Mouse (Mus musculus) stomach, postnatal 0 days (tissue): ENCODE measurements at regions not wholly inside any gene's neighbourhood (a gene's known extent, or its start where the extent isn't known, plus 50 kb on each side); places are given as distances from the start of the nearest gene placed in this dataset.
A peak's percentile ranks its signal among the peaks of the same experiment; 100 is the strongest.

Source experiments
- ATAC-seq: fragments of 200-750 bp; cut with Nextera tagmentation; 2 replicates; pipeline ENCODE4 v1.8.0; 2017; ENCODE audit not compliant: low FRiP score, low TSS enrichment
- DNase-seq: peaks from one replicate; pipeline ENCODE4 v3.0.0-alpha.2; 2016; ENCODE audit warnings: low spot score
- H3K27ac ChIP-seq: fragments of 300-500 bp; sonication (generic); replicated peaks from 2 replicates; pipeline ENCODE4 v1.5.1; 2014; ENCODE audit warnings: mild to moderate bottlenecking, control low read depth
- H3K27me3 ChIP-seq: fragments of 300-500 bp; sonication (generic); 2 replicates; pipeline ENCODE4 v1.6.1; 2014; ENCODE audit warnings: low read length; ENCODE audit not compliant: control insufficient read depth, insufficient read depth
- H3K36me3 ChIP-seq: fragments of 300-500 bp; sonication (generic); 2 replicates; pipeline ENCODE4 v1.6.1; 2014; ENCODE audit warnings: low read length, mixed read lengths; ENCODE audit not compliant: control insufficient read depth, insufficient read depth
- H3K4me1 ChIP-seq: fragments of 300-500 bp; sonication (generic); replicated peaks from 2 replicates; pipeline ENCODE4 v1.6.1; 2014; ENCODE audit warnings: antibody characterized with exemption; ENCODE audit not compliant: control insufficient read depth, insufficient read depth
- H3K4me2 ChIP-seq: fragments of 300-500 bp; sonication (generic); replicated peaks from 2 replicates; pipeline ENCODE4 v1.6.1; 2014; ENCODE audit warnings: low read depth, mild to moderate bottlenecking, control low read depth, moderate library complexity
- H3K4me3 ChIP-seq: fragments of 300-500 bp; sonication (generic); 2 replicates; pipeline ENCODE4 v1.5.1; 2014; ENCODE audit warnings: low read depth, low read length, control low read depth
- H3K9ac ChIP-seq: fragments of 300-500 bp; sonication (generic); 2 replicates; pipeline ENCODE4 v1.6.1; 2014; ENCODE audit warnings: mild to moderate bottlenecking, low read length, control low read depth, mixed read lengths
- H3K9me3 ChIP-seq: fragments of 300-500 bp; sonication (generic); 2 replicates; pipeline ENCODE4 v1.6.1; 2016; ENCODE audit warnings: low read length; ENCODE audit not compliant: control insufficient read depth
- CTCF ChIP-seq: IDR thresholded peaks from 2 replicates; pipeline ENCODE4 v1.5.1; 2016; ENCODE audit warnings: antibody characterized with exemption, low read depth, mild to moderate bottlenecking, moderate library complexity
- EP300 ChIP-seq: optimal IDR thresholded peaks from 2 replicates; pipeline ENCODE3; 2016; ENCODE audit warnings: antibody characterized with exemption
- WGBS: fragments of 180-500 bp; shearing (Covaris S2); extraction: QIAGEN DNeasy Blood & Tissue Kit; methylation state at CpG from one replicate; pipeline ENCODE4 v1.1.7; 2014; 5-methylcytosine and 5-hydroxymethylcytosine counted together

DNA sequence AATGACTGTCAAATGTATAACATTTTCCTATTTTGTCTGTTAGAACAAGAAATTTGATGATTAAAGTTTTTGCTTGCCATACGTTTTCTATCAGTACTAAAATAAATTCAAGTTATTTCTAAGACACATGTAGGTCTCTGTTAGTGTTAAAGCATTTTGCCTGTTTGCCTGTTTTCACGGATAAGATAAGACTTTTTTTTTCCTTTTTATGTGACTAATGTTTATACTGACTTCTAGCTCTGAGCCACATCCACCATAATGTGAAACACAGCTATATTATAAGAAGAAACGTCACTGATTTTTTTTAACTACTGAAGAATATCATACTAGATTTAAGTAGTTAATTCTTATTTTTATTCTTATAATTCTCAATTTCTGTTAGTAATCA, 1012.6 kb downstream of the Cdh8 start:
- no peaks in the 10 kb centered on the region for H3K27me3 ChIP-seq
- 44% methylated on average over 3 of the region's 3 CpGs for WGBS
- no peak for DNase-seq
- H3K4me3 ChIP-seq, result no peak overlapping the region
- no peaks in the 10 kb centered on the region for H3K4me1 ChIP-seq
- ATAC-seq, result no peak
- no peaks in the 10 kb centered on the region for H3K36me3 ChIP-seq
- TF ChIP-seq CTCF (no peak), EP300 (no peak)
- no peak overlapping the region for H3K27ac ChIP-seq
- no peak overlapping the region for H3K4me2 ChIP-seq
- H3K9me3 ChIP-seq, result no peaks in the 10 kb centered on the region
- H3K9ac ChIP-seq, result no peak overlapping the region

DNA sequence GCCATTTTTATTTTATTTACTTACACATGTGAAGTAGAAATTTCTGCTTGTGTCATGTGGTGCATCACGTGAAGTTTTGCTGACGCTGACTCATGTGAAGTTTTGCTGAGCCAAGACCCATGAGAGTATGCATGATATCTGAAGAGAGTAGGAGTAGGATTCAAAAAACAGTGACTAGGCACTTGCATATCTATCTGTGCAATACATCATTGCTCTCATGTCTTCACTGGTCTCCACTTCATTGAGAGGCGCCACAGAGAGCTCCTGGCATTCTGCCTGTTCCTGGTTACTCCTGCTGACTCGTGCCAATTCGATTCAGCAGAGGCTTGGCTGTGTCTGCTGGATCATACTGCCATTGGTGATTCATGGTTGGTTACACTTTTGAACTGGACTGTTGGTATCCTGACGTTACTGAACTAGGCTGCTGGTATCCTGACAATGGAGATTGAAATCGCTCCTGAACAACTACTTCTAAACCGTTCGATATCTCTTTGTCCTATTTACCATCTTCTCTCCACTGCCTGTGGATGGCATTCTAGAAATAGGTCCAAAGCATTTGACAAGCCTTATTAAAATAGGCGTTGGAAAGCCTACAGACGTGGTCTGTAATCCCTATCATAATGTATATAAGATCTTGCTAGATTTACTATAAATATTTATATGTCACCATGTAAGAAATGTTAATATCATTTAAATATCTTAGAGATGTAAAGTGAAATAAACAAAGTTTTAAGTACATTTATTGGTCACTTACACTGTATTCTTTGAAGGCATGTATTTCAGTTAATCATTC, 1013.2 kb downstream of the Cdh8 start:
- Histone ChIP-seq H3K9ac (no peak overlapping the region), H3K4me3 (no peak overlapping the region), H3K36me3 (no peaks in the 10 kb centered on the region), H3K27me3 (no peaks in the 10 kb centered on the region), H3K9me3 (no peaks in the 10 kb centered on the region), H3K27ac (no peak overlapping the region), H3K4me2 (no peak overlapping the region), H3K4me1 (no peaks in the 10 kb centered on the region)
- ATAC-seq (no peak), DNase-seq (no peak)
- no peak for TF ChIP-seq EP300
- no peak for TF ChIP-seq CTCF
- WGBS, result 52% methylated on average over 11 of the region's 11 CpGs

DNA sequence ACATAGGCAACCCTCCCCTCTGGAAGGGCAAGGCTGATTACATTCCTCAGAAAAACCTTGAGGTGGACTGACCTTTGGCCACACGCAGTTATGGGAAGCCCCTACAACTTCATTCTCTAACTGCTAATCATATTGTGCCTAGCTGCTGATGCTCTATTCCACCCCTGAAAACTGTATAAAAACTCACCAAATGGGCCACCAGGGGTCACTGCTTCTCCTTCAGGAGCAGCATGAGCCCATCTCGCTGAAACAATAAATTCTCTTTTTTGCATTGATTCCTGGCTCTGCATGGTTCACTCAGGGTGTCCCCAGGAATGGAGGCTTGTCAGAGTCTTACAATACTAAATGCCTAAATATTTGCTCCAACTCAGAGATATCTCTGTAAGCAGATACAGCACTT, 1034.5 kb downstream of the Cdh8 start:
- WGBS, result 88% methylated on average over 2 of the region's 2 CpGs
- ATAC-seq (no peak), DNase-seq (no peak)

DNA sequence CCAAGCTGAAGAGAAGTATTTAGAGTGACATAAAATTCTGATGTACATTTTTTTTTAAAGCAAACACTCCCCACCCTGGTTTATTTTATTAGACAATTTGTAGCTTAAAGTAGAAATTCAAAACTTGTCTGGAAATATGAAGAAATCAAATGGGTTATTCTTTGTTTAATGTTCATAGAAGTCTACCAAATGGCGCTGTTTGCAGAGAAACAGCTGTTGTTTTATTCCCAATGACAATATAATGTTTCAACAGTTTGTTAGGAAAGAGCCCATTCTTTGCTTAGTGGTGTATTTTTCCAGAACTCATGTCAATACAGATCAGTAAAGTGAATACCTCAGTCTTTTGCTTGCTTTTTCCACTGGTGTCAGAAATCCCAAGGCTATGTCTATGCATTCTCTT, 1035.9 kb downstream of the Cdh8 start:
- H3K27me3 ChIP-seq, result no peaks in the 10 kb centered on the region
- DNase-seq (no peak), ATAC-seq (no peak)
- no peaks in the 10 kb centered on the region for H3K9me3 ChIP-seq
- no peak for TF ChIP-seq CTCF
- TF ChIP-seq EP300, result no peak
- no peak overlapping the region for H3K9ac ChIP-seq
- no peaks in the 10 kb centered on the region for H3K36me3 ChIP-seq
- H3K27ac ChIP-seq, result no peak overlapping the region
- H3K4me2 ChIP-seq, result no peak overlapping the region
- no peaks in the 10 kb centered on the region for H3K4me1 ChIP-seq
- H3K4me3 ChIP-seq, result no peak overlapping the region
- WGBS, result 47% methylated on average over 1 of the region's 1 CpGs

More for the DNA sequence above, 1034.5 kb downstream of the Cdh8 start:
- Histone ChIP-seq H3K4me1 (no peaks in the 10 kb centered on the region), H3K27me3 (no peaks in the 10 kb centered on the region), H3K4me2 (no peak overlapping the region), H3K9me3 (no peaks in the 10 kb centered on the region), H3K36me3 (no peaks in the 10 kb centered on the region), H3K4me3 (no peak overlapping the region), H3K9ac (no peak overlapping the region), H3K27ac (no peak overlapping the region)
- TF ChIP-seq EP300 (no peak), CTCF (peak; percentile 33)

DNA sequence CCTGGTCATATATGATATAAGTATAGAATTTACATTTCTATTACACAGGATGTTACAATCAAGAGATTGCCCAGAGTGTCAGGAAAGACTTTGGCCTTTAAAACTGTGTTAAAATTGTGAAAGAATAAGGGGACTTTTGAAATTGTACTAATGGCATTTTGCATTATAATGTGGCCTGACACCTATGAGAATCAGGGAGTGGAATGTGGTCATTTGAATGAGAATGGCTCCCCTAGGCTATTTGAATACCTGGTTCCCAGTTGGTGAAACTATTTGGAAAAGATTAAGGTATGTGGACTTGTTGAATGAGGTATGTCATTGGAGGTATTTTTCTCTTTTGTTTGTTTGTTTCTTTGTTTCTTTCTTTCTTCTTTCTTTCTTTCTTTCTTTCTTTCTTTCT, 1038.5 kb downstream of the Cdh8 start:
- H3K9me3 ChIP-seq, result no peaks in the 10 kb centered on the region
- DNase-seq, result no peak
- no peak for ATAC-seq
- H3K4me3 ChIP-seq, result no peak overlapping the region
- no peaks in the 10 kb centered on the region for H3K4me1 ChIP-seq
- no peak for TF ChIP-seq CTCF
- TF ChIP-seq EP300, result no peak
- no peak overlapping the region for H3K9ac ChIP-seq
- H3K27ac ChIP-seq, result no peak overlapping the region
- no peaks in the 10 kb centered on the region for H3K36me3 ChIP-seq
- H3K4me2 ChIP-seq, result no peak overlapping the region
- no peaks in the 10 kb centered on the region for H3K27me3 ChIP-seq

DNA sequence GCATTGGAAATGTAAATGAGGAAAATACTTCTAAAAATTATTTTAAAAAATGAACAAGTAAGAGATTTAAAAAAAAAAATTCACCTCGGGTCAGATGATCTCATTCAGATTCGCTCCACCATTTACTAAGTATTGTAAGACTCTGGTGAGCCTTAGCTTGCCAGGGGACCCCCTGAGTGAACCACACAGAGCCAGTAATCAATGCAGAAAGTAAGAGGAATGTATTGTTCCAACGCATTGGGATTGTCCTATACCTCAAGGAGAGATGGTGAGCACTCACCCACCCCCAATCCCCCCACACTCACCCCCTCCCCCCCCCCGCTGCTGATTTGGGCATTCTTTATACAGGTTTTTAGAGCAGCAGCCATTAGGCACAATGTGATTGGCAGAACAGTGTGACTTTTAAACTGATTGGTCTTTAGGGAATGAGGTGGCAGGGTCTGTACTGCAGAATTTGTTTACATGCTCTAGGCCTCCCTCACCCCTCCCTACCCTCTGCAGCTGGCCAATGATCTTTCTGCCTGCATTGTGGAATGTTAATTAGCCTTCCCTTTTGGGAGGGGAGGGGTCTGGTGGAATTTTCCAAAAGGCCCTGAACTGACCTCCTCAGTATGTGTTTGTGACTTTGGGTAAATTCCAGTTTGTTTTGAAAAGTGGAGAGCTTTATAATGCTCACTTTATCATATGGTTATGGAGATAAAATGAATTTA, 1043.4 kb downstream of the Cdh8 start:
- H3K4me1 ChIP-seq, result no peaks in the 10 kb centered on the region
- no peak overlapping the region for H3K27ac ChIP-seq
- H3K4me3 ChIP-seq, result no peak overlapping the region
- no peak overlapping the region for H3K4me2 ChIP-seq
- H3K27me3 ChIP-seq, result no peaks in the 10 kb centered on the region
- 61% methylated on average over 3 of the region's 4 CpGs for WGBS
- H3K9me3 ChIP-seq, result no peaks in the 10 kb centered on the region
- no peak for TF ChIP-seq EP300
- no peak for TF ChIP-seq CTCF
- ATAC-seq (no peak), DNase-seq (no peak)
- H3K36me3 ChIP-seq, result no peaks in the 10 kb centered on the region
- H3K9ac ChIP-seq, result no peak overlapping the region
